Mouse (Mus musculus) heart, adult 2 months (tissue): ENCODE results near the gene Slc25a26. TPM values are rescaled to one million over a fixed set of nuclear protein-coding genes. Genes with fewer than 3 reads are reported as not detected.

ENCODE experiments used
- DNase-seq, 2 experiments: peaks; one replicate each; pipeline ENCODE4 v3.0.0; 2021
- H3K27ac ChIP-seq: fragments of 200-600 bp; 2 replicates; pipeline ENCODE4 v1.8.1; 2022
- H3K27me3 ChIP-seq: fragments of 200-500 bp; 2 replicates; pipeline ENCODE4 v1.6.1; 2012; ENCODE audit warnings: mild to moderate bottlenecking, low read length, inconsistent platforms, mixed read lengths; ENCODE audit not compliant: control insufficient read depth, insufficient read depth
- H3K36me3 ChIP-seq: fragments of 200-500 bp; 2 replicates; pipeline ENCODE4 v1.6.1; 2012; ENCODE audit warnings: low read length, inconsistent platforms; ENCODE audit not compliant: control insufficient read depth, insufficient read depth
- H3K4me1 ChIP-seq: fragments of 200-500 bp; 2 replicates; pipeline ENCODE4 v1.6.1; 2011; ENCODE audit warnings: low read length; ENCODE audit not compliant: control insufficient read depth, insufficient read depth
- H3K4me3 ChIP-seq: fragments of 200-600 bp; 2 replicates; pipeline ENCODE4 v1.8.1; 2022
- H3K79me2 ChIP-seq: fragments of 200-500 bp; replicated peaks from 2 replicates; pipeline ENCODE4 v1.6.1; 2012; ENCODE audit warnings: mild to moderate bottlenecking, inconsistent platforms, low read length, moderate library complexity, mixed read lengths; ENCODE audit not compliant: control insufficient read depth, insufficient read depth
- H3K9ac ChIP-seq: fragments of 200-500 bp; 2 replicates; pipeline ENCODE4 v1.6.1; 2012; ENCODE audit warnings: low read depth, mild to moderate bottlenecking, control low read depth, inconsistent platforms, low read length, mixed read lengths
- CTCF ChIP-seq: fragments of 200-600 bp; IDR thresholded peaks from 2 replicates; pipeline ENCODE4 v1.8.1; 2022; ENCODE audit warnings: antibody characterized with exemption, mild to moderate bottlenecking, moderate library complexity
- EP300 ChIP-seq: fragments of 200-500 bp; IDR thresholded peaks from 2 replicates; pipeline ENCODE4 v1.6.1; 2011; ENCODE audit warnings: low read depth, low read length, control low read depth; ENCODE audit not compliant: insufficient read depth
- POLR2A ChIP-seq: fragments of 200-500 bp; IDR thresholded peaks from 2 replicates; pipeline ENCODE4 v1.6.1; 2011; ENCODE audit warnings: mild to moderate bottlenecking, low read depth, low read length, control low read depth; ENCODE audit not compliant: insufficient read depth
- WGBS: fragments of 180-500 bp; shearing (Covaris S2); methylation state at CpG from one replicate; pipeline ENCODE4 v1.1.7; 2018; 5-methylcytosine and 5-hydroxymethylcytosine counted together
- intact Hi-C: fragments of 180-260 bp; cut with DNase I; formaldehyde crosslinking; loops from one replicate; pipeline ENCODE4 v1.15.1; 2025
- polyA plus RNA-seq: library from polyadenylated mRNA; depleted of rRNA; stranded (reverse); fragments of >200 nt; gene quantifications from 2 replicates; pipeline ENCODE4 v1.2.3, GENCODE M21; 2012
- total RNA-seq, 2 experiments: library from RNA; stranded (reverse); gene quantifications; 2 replicates each; pipeline ENCODE4 v1.2.3; 2021

Slc25a26 gene
- total and polyA plus RNA-seq, 3 experiments = 18.0 to 19.2 (median 18.7) TPM

DNA sequence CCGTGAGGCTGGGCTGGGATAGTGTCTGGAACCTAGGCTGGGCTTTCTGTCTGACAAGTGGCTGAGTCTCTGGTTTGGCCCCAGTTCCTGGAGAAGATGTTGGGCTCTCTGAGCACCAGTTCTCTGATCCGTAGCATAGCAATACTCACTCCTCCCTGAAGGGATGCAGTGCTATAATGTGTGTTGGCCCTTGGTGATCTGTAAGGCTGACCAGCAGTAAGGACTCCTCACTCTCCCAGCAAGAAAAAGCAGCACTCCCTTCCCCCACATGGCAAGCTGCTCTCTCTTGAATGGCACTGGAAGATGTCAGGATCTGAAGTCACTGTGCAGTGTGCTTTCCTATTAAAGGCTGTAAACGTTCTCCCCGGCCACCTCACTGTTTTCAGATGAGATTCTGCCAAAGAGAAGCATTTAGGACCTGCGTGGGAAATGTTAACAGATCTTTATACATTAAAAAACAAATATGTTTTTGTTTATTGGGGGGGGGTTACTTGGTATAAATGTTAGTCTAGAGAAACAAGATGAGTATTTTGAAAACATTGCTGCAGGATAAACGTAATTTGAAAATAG, 94.0 kb downstream of the Slc25a26 start:
- TF ChIP-seq CTCF (no peak), EP300 (no peak), POLR2A (no peak)
- no peak overlapping the region for H3K27ac ChIP-seq
- intact Hi-C loops = no loop called here

DNA sequence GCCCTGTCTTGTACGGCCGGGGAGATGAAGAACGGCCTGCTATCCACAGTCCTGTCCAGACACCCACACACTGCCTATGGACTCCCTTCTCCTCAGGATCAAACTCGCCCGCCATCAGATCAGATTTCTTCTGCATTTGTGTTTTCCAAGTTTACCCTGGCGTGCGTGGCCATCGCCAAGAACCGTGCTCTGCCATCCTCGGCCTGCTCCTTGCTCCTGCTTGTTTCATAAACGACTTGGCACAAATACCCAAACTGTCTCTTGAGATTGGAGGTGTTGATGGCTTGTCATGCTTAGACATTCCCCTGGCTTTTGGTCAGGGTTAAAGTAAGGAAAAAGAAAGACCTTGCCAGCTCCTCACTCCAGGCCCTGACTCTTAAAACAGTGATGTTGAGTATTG, 94.6 kb downstream of the Slc25a26 start:
- Histone ChIP-seq H3K4me1 (peaks cover 7% of the 10 kb centered on the region), H3K4me3 (no peak overlapping the region), H3K9ac (no peak overlapping the region), H3K27ac (peak overlapping the region; percentile 24), H3K79me2 (no peaks in the 10 kb centered on the region), H3K36me3 (peaks cover 3% of the 10 kb centered on the region), H3K27me3 (no peaks in the 10 kb centered on the region)
- DNase-seq = no peak
- intact Hi-C loops = loop anchor here (5.0 kb wide), 1 partner anchor 373 kb away; no protein-coding TSS in a partner anchor
- 71% methylated on average over 11 of the region's 11 CpGs for WGBS
- no peak for TF ChIP-seq CTCF
- no peak for TF ChIP-seq EP300
- no peak for TF ChIP-seq POLR2A

More for the DNA sequence above, 94.0 kb downstream of the Slc25a26 start:
- WGBS = 74% methylated on average over 6 of the region's 6 CpGs
- Histone ChIP-seq H3K36me3 (peaks cover 3% of the 10 kb centered on the region), H3K4me3 (no peak overlapping the region), H3K9ac (no peak overlapping the region), H3K27me3 (no peaks in the 10 kb centered on the region), H3K79me2 (no peaks in the 10 kb centered on the region), H3K4me1 (peaks cover 7% of the 10 kb centered on the region)
- no peak for DNase-seq

DNA sequence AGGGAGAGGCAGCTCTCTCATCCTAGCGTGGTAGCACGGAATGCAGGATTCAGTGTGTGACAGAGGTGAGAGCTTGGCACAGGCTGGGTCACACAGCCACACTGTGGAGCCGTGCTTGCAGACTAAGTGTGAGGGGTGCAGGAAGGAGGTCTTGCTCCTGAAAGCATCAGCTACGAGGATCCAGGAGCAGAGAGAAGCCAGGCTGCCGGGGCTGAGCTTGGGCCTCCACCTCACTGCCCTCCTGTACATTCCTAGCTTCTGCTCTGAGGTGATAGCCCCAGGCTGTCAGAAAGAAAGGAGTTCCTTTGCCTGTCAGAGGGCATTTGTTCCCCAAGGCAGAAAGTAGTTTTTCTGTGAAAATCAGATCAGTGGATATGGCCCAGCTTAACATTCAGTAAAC, 95.1 kb downstream of the Slc25a26 start:
- Histone ChIP-seq H3K4me1 (peaks cover 7% of the 10 kb centered on the region), H3K27me3 (no peaks in the 10 kb centered on the region), H3K36me3 (peaks cover 3% of the 10 kb centered on the region), H3K79me2 (no peaks in the 10 kb centered on the region), H3K9ac (no peak overlapping the region), H3K4me3 (no peak overlapping the region), H3K27ac (peak overlapping the region; percentile 24; the same call in 1 of the 2 replicates)
- intact Hi-C loops = loop anchor here (5.0 kb wide), 1 partner anchor 372 kb away; no protein-coding TSS in a partner anchor
- DNase-seq = no peak
- TF ChIP-seq CTCF (no peak), EP300 (no peak), POLR2A (no peak)
- WGBS = 69% methylated on average over 5 of the region's 5 CpGs

DNA sequence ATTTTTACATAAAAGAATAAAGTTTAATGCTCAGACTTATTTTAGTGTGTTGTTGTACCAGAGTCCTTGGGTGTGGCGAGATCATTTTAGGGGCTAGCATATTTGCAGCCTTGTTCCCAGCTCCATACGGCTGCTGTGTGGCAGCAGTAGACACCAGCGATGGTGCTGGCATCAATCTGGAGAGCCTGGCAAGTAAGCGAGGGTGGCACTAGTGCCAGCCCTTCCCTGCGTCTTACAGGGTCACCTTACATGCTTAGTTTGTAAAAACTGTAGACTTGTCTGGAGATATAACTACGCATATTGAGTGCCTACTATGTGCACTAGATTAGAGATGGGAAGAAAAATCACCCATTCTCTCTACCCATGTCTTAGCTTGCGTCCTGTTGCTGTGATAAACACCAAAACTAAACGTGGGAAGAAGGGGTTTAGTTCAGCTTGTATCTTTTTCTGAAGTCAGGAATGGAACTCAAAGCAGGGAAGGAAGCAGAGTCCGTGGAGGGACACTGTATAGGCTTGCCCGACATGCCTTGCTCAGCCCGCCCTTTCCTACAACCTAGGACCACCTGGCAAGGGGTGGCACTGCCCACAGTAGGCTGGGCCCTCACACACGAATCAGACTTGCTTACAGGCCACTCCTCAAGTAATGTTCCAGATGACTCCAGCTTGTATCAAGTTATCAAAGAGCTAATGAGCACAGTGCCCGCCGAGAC, 96.1 kb downstream of the Slc25a26 start:
- peak in 1 of 2 experiments; percentile 69 for DNase-seq
- Histone ChIP-seq H3K36me3 (peaks cover 3% of the 10 kb centered on the region), H3K27ac (peak overlapping the region; percentile 66), H3K4me3 (no peak overlapping the region), H3K79me2 (no peaks in the 10 kb centered on the region), H3K27me3 (no peaks in the 10 kb centered on the region), H3K4me1 (peaks cover 9% of the 10 kb centered on the region), H3K9ac (no peak overlapping the region)
- no peak for TF ChIP-seq POLR2A
- no peak for TF ChIP-seq CTCF
- TF ChIP-seq EP300 = no peak
- intact Hi-C loops = loop anchor here (5.0 kb wide), 1 partner anchor 371 kb away; no protein-coding TSS in a partner anchor
- WGBS = 72% methylated on average over 14 of the region's 14 CpGs

DNA sequence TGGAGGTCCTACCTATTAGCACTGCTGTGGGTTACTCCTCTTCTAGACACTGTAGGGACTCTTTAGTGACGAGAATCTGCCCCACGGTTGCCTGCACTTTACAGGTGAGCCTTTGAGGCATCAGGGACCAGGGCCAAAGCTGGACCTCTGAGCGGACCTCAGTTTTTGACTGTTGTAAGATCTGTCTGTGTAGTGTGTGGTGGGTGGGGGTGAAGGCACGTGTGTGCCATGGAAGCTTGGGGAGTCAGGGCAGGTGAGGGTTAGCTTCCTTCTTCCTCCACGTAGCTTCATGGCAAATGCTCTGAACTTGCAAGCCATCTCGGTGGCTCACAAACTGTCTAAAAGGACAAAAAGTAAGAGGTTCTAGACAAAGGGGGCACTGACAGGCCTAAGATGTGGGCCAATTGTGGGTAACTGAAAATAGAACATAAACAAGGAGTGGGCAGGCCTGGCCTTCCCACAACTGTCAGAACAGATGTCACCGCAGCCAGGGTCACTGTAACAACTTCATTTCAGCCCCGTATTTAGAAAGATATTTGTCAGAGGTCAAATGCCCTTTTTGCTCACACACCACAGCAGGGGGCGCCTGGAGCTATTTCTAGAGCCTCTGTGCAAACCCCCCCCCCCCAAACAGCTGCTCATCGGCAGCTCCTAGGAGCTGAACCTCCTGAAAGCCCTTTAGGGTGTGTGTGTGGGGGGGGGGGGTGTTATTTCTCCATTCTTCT, 96.8 kb downstream of the Slc25a26 start:
- DNase-seq = no peak
- TF ChIP-seq CTCF (peak; percentile 58), POLR2A (no peak), EP300 (no peak)
- no peaks in the 10 kb centered on the region; the same call in 1 of the 2 replicates for H3K36me3 ChIP-seq
- no peaks in the 10 kb centered on the region for H3K79me2 ChIP-seq
- H3K27me3 ChIP-seq = no peaks in the 10 kb centered on the region
- WGBS = 59% methylated on average over 10 of the region's 10 CpGs
- intact Hi-C loops = loop anchor here (5.0 kb wide), 1 partner anchor 370 kb away; no protein-coding TSS in a partner anchor
- H3K27ac ChIP-seq = peak overlapping the region; percentile 66
- H3K9ac ChIP-seq = no peak overlapping the region
- peaks cover 11% of the 10 kb centered on the region for H3K4me1 ChIP-seq
- H3K4me3 ChIP-seq = no peak overlapping the region

DNA sequence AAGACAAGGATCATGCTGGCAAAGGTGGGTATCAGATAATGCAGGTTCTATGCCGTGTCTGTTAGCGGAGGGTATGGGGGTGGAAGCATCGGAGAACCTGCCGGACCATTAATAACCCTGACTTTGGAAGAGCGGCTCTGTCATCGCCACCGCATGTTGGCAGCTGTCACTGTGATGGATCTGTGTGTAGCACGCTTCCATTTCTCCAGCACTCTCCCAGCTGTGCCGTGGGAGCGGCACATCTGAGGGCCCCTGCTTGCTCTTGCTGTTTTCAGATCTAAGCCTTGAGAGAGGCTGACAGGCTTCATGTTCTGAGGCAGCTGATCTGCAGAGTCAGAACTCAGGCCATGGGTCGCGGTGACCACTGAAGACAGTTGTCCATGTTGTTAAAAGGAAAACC, 98.3 kb downstream of the Slc25a26 start:
- H3K4me1 ChIP-seq = peaks cover 8% of the 10 kb centered on the region; the same call in 1 of the 2 replicates
- WGBS = 88% methylated on average over 12 of the region's 12 CpGs
- H3K27ac ChIP-seq = no peak overlapping the region
- H3K27me3 ChIP-seq = no peaks in the 10 kb centered on the region
- intact Hi-C loops = loop anchor here (5.0 kb wide), 1 partner anchor 369 kb away; no protein-coding TSS in a partner anchor
- no peaks in the 10 kb centered on the region for H3K36me3 ChIP-seq
- DNase-seq = no peak
- H3K79me2 ChIP-seq = no peaks in the 10 kb centered on the region
- no peak overlapping the region for H3K9ac ChIP-seq
- no peak overlapping the region for H3K4me3 ChIP-seq
- TF ChIP-seq EP300 (no peak), CTCF (no peak), POLR2A (no peak)
